Mouse (Mus musculus) v-Abl transformed pro-B cells (cell line): Measurements from ENCODE around the gene Gm10570.

Experiments
- in situ Hi-C, 2 experiments: fragments of 400-800 bp; cut with MboI; formaldehyde crosslinking; loops; one replicate each; pipeline ENCODE4 v1.15.1; 2025; ENCODE audit not compliant: unreplicated experiment in 2 of 2

The Gm10570 gene

GRCm38 (mm10) chr4:130306796-130307630 lies 1.5 kb downstream of the Gm10570 start:
- in situ Hi-C loops, result no loop called here

- in situ Hi-C loops, result no loop called here
Measured at GRCm38 (mm10) chr4:130304746-130305145, 3.7 kb downstream of the Gm10570 start.

GRCm38 (mm10) chr4:130302285-130302870 lies 6.1 kb downstream of the Gm10570 start:
- in situ Hi-C loops, result no loop called here

- in situ Hi-C loops, result loop anchor here in 1 of 2 experiments (5.0 kb wide), 1 partner anchor 582 kb away; no protein-coding TSS in a partner anchor
Measured at GRCm38 (mm10) chr4:130299629-130300018, 8.8 kb downstream of the Gm10570 start.

- in situ Hi-C loops, result loop anchor here in 1 of 2 experiments (5.0 kb wide), 1 partner anchor 582 kb away; no protein-coding TSS in a partner anchor
Measured at GRCm38 (mm10) chr4:130298877-130299628, 9.4 kb downstream of the Gm10570 start.

- in situ Hi-C loops, result loop anchor here in 1 of 2 experiments (5.0 kb wide), 1 partner anchor 580 kb away; no protein-coding TSS in a partner anchor
Measured at GRCm38 (mm10) chr4:130297123-130297529, 11.3 kb downstream of the Gm10570 start.

- in situ Hi-C loops, result loop anchor here in 1 of 2 experiments (5.0 kb wide), 1 partner anchor 579 kb away; no protein-coding TSS in a partner anchor
Measured at GRCm38 (mm10) chr4:130296243-130296965, 12.1 kb downstream of the Gm10570 start.

- in situ Hi-C loops, result loop anchor here in 1 of 2 experiments (5.0 kb wide), 1 partner anchor 578 kb away; no protein-coding TSS in a partner anchor
Measured at GRCm38 (mm10) chr4:130295047-130295745, 13.3 kb downstream of the Gm10570 start.

- in situ Hi-C loops, result loop anchor here in 1 of 2 experiments (5.0 kb wide), 1 partner anchor 97 kb away; no protein-coding TSS in a partner anchor
Measured at GRCm38 (mm10) chr4:130294513-130294912, 14.0 kb downstream of the Gm10570 start.

- in situ Hi-C loops, result loop anchor here in 1 of 2 experiments (5.0 kb wide), 1 partner anchor 95 kb away; no protein-coding TSS in a partner anchor
Measured at GRCm38 (mm10) chr4:130292271-130292670, 16.2 kb downstream of the Gm10570 start.

- in situ Hi-C loops, result loop anchor here in 1 of 2 experiments (5.0 kb wide), 1 partner anchor 93 kb away; no protein-coding TSS in a partner anchor
Measured at GRCm38 (mm10) chr4:130289824-130290223, 18.6 kb downstream of the Gm10570 start.

GRCm38 (mm10) chr4:130286531-130286930 lies 21.9 kb downstream of the Gm10570 start:
- in situ Hi-C loops, result no loop called here

- in situ Hi-C loops, result no loop called here
Measured at GRCm38 (mm10) chr4:130283826-130284225, 24.6 kb downstream of the Gm10570 start.

GRCm38 (mm10) chr4:130282856-130283255 lies 25.6 kb downstream of the Gm10570 start:
- in situ Hi-C loops, result no loop called here

- in situ Hi-C loops, result no loop called here
Measured at GRCm38 (mm10) chr4:130279105-130279504, 29.4 kb downstream of the Gm10570 start, which contains the start of gene Serinc2. Gene Serinc2 (minus strand): TSS chr4:130279205.

GRCm38 (mm10) chr4:130276573-130277176 lies 31.8 kb downstream of the Gm10570 start:
- in situ Hi-C loops, result no loop called here

GRCm38 (mm10) chr4:130275823-130276105 lies 32.7 kb downstream of the Gm10570 start:
- in situ Hi-C loops, result no loop called here

GRCm38 (mm10) chr4:130275016-130275822 lies 33.3 kb downstream of the Gm10570 start:
- in situ Hi-C loops, result no loop called here
